Mouse (Mus musculus) ES-E14 (cell line): ENCODE results near the gene Uck1. TPM values are rescaled to one million over a fixed set of nuclear protein-coding genes. Genes with fewer than 3 reads are reported as not detected.

Experiments
- DNase-seq: peaks from one replicate; pipeline ENCODE4 v3.0.0-alpha.2; 2013; ENCODE audit warnings: low read depth, low spot score
- H3K27ac ChIP-seq: 2 replicates; pipeline ENCODE4 v1.5.1; 2012; ENCODE audit warnings: low read depth, mild to moderate bottlenecking, low read length, moderate library complexity, mixed read lengths; ENCODE audit not compliant: poor library complexity, insufficient read depth, severe bottlenecking
- H3K36me3 ChIP-seq: 2 replicates; pipeline ENCODE4 v1.6.1; 2012; ENCODE audit warnings: mild to moderate bottlenecking, low read length, moderate library complexity, mixed read lengths; ENCODE audit not compliant: control insufficient read depth, poor library complexity, insufficient read depth, severe bottlenecking
- H3K4me1 ChIP-seq, 2 experiments: fragments of 150-350 bp in 1 of 2; sonication (generic) in 1 of 2; 2 replicates each; pipeline ENCODE4 v1.6.1; 2012; ENCODE audit warnings: low read length in 2 of 2, mild to moderate bottlenecking in 1 of 2, mixed read lengths in 1 of 2; ENCODE audit not compliant: control insufficient read depth in 2 of 2, insufficient read depth in 2 of 2, poor library complexity in 1 of 2
- H3K4me3 ChIP-seq, 2 experiments: fragments of 150-350 bp in 1 of 2; sonication (generic) in 1 of 2; 2 replicates each; pipeline ENCODE4 v1.5.1; 2012; ENCODE audit warnings: low read length in 2 of 2, low read depth in 1 of 2, mild to moderate bottlenecking in 1 of 2, mixed read lengths in 1 of 2; ENCODE audit not compliant: insufficient read depth in 1 of 2, poor library complexity in 1 of 2, severe bottlenecking in 1 of 2
- H3K9ac ChIP-seq: 2 replicates; pipeline ENCODE4 v1.6.1; 2012; ENCODE audit warnings: low read depth, mild to moderate bottlenecking, low read length, mixed read lengths; ENCODE audit not compliant: poor library complexity, insufficient read depth, severe bottlenecking
- H3K9me3 ChIP-seq: fragments of 150-350 bp; sonication (generic); 2 replicates; pipeline ENCODE4 v1.6.1; 2012; ENCODE audit warnings: low read depth, mild to moderate bottlenecking, low read length; ENCODE audit not compliant: control insufficient read depth, insufficient read depth
- CHD2 ChIP-seq: IDR thresholded peaks from 2 replicates; pipeline ENCODE4 v1.6.1; 2014; ENCODE audit warnings: mild to moderate bottlenecking, low read depth, low read length, inconsistent platforms
- HCFC1 ChIP-seq: IDR thresholded peaks from 2 replicates; pipeline ENCODE4 v1.6.1; 2012; ENCODE audit warnings: low read length, inconsistent platforms, borderline replicate concordance; ENCODE audit not compliant: insufficient read depth
- MAFK ChIP-seq: IDR thresholded peaks from 2 replicates; pipeline ENCODE4 v1.6.1; 2014; ENCODE audit warnings: mild to moderate bottlenecking, low read depth, low read length, inconsistent platforms; ENCODE audit not compliant: insufficient read depth
- ZC3H11A ChIP-seq: IDR thresholded peaks from 2 replicates; pipeline ENCODE4 v1.6.1; 2012; ENCODE audit warnings: low read depth, mild to moderate bottlenecking, inconsistent platforms, low read length, borderline replicate concordance
- ZNF384 ChIP-seq: IDR thresholded peaks from 2 replicates; pipeline ENCODE4 v1.6.1; 2012; ENCODE audit warnings: low read depth, low read length, inconsistent platforms
- in situ Hi-C, 2 experiments: fragments of 600-800 bp; cut with MboI; formaldehyde crosslinking; loops; one replicate each; pipeline ENCODE4 v1.15.1; 2025; ENCODE audit warnings: low sequenced_read_pairs in 2 of 2, inconsistent platforms in 1 of 2; ENCODE audit not compliant: unreplicated experiment in 2 of 2
- total RNA-seq: library from RNA; depleted of rRNA; stranded (reverse); fragments of 300-350 nt; gene quantifications from 2 replicates; pipeline ENCODE4 v1.2.3, GENCODE M21; 2012

Gene Uck1
- total RNA-seq, 1 experiment = 52.1 TPM

- no peak for DNase-seq
- TF ChIP-seq ZC3H11A = no peak
- TF ChIP-seq MAFK = no peak
- no peak for TF ChIP-seq CHD2
- TF ChIP-seq ZNF384 = no peak
- TF ChIP-seq HCFC1 = no peak
These were observed 3.7 kb downstream of the Uck1 start for GRCm38 (mm10) chr2:32256273-32256672.

GRCm38 (mm10) chr2:32254563-32254962 is 5.4 kb downstream of the Uck1 start:
- no peak overlapping the region for H3K9ac ChIP-seq
- H3K36me3 ChIP-seq = peaks cover 51% of the 10 kb centered on the region
- H3K27ac ChIP-seq = no peak overlapping the region
- H3K4me1 ChIP-seq = peaks cover 0 to 9% of the 10 kb centered on the region in 2 experiments; a peak in 1 of 4 replicates
- H3K4me3 ChIP-seq = no peak overlapping the region
- in situ Hi-C loops = no loop called here
- TF ChIP-seq MAFK (no peak), CHD2 (no peak), ZNF384 (no peak), HCFC1 (no peak), ZC3H11A (no peak)
- no peak for DNase-seq
- H3K9me3 ChIP-seq = no peaks in the 10 kb centered on the region

More at GRCm38 (mm10) chr2:32256273-32256672, 3.7 kb downstream of the Uck1 start:
- H3K9ac ChIP-seq = no peak overlapping the region
- H3K36me3 ChIP-seq = peaks cover 41% of the 10 kb centered on the region
- in situ Hi-C loops = no loop called here
- no peak overlapping the region for H3K4me3 ChIP-seq
- H3K27ac ChIP-seq = no peak overlapping the region
- peaks cover 0 to 12% of the 10 kb centered on the region in 2 experiments; a peak in 1 of 4 replicates for H3K4me1 ChIP-seq
- no peaks in the 10 kb centered on the region for H3K9me3 ChIP-seq

GRCm38 (mm10) chr2:32253352-32253751 is 6.6 kb downstream of the Uck1 start:
- peaks cover 60% of the 10 kb centered on the region for H3K36me3 ChIP-seq

GRCm38 (mm10) chr2:32252658-32253057 is 7.3 kb downstream of the Uck1 start:
- Histone ChIP-seq H3K4me3 (no peak overlapping the region), H3K9ac (no peak overlapping the region), H3K36me3 (peaks cover 59% of the 10 kb centered on the region), H3K9me3 (no peaks in the 10 kb centered on the region), H3K27ac (no peak overlapping the region), H3K4me1 (peaks cover 0 to 4% of the 10 kb centered on the region in 2 experiments; a peak in 1 of 4 replicates)
- in situ Hi-C loops = no loop called here
- TF ChIP-seq ZC3H11A (no peak), MAFK (no peak), CHD2 (no peak), ZNF384 (no peak)
- DNase-seq = no peak

More at GRCm38 (mm10) chr2:32253352-32253751, 6.6 kb downstream of the Uck1 start:
- TF ChIP-seq ZC3H11A (no peak), MAFK (no peak)
- no peak overlapping the region for H3K4me3 ChIP-seq
- no peaks in the 10 kb centered on the region for H3K9me3 ChIP-seq
- in situ Hi-C loops = no loop called here
- no peak for DNase-seq
- H3K4me1 ChIP-seq = peaks cover 0 to 4% of the 10 kb centered on the region in 2 experiments; a peak in 1 of 4 replicates
- no peak overlapping the region for H3K27ac ChIP-seq
- H3K9ac ChIP-seq = no peak overlapping the region

- DNase-seq = no peak
These were observed 8.0 kb downstream of the Uck1 start for GRCm38 (mm10) chr2:32251791-32252527.

More at GRCm38 (mm10) chr2:32251791-32252527, 8.0 kb downstream of the Uck1 start:
- Histone ChIP-seq H3K36me3 (peaks cover 60% of the 10 kb centered on the region), H3K4me3 (no peak overlapping the region), H3K9me3 (no peaks in the 10 kb centered on the region), H3K4me1 (peaks cover 0 to 4% of the 10 kb centered on the region in 2 experiments; a peak in 1 of 4 replicates), H3K27ac (no peak overlapping the region), H3K9ac (no peak overlapping the region)
- no peak for TF ChIP-seq ZNF384
- no peak for TF ChIP-seq CHD2
- TF ChIP-seq HCFC1 = no peak
- TF ChIP-seq MAFK = no peak
- no peak for TF ChIP-seq ZC3H11A
- in situ Hi-C loops = no loop called here
